Mouse (Mus musculus) hindbrain, postnatal 0 days (tissue): ENCODE data around the gene Degs1. TPM values are rescaled to one million over a fixed set of nuclear protein-coding genes. Genes with fewer than 3 reads are reported as not detected.
A peak's percentile ranks its signal among the peaks of the same experiment; 100 is the strongest.

Experiments used
- ATAC-seq: fragments of 200-750 bp; cut with Nextera tagmentation; 2 replicates; pipeline ENCODE4 v1.8.0; 2017; ENCODE audit warnings: mild to moderate bottlenecking, moderate TSS enrichment, moderate library complexity
- DNase-seq: peaks from one replicate; pipeline ENCODE4 v3.0.0-alpha.2; 2015; ENCODE audit warnings: low spot score
- H3K27ac ChIP-seq: fragments of 300-500 bp; sonication (generic); 2 replicates; pipeline ENCODE4 v1.5.1; 2014; ENCODE audit warnings: mild to moderate bottlenecking
- H3K27me3 ChIP-seq: fragments of 300-500 bp; sonication (generic); 2 replicates; pipeline ENCODE4 v1.6.1; 2014; ENCODE audit warnings: low read length, mixed read lengths; ENCODE audit not compliant: insufficient read depth
- H3K36me3 ChIP-seq: fragments of 300-500 bp; sonication (generic); 2 replicates; pipeline ENCODE4 v1.6.1; 2014; ENCODE audit warnings: low read length, mixed read lengths; ENCODE audit not compliant: insufficient read depth
- H3K4me1 ChIP-seq: fragments of 300-500 bp; sonication (generic); 2 replicates; pipeline ENCODE4 v1.6.1; 2014; ENCODE audit warnings: antibody characterized with exemption, low read length, mixed read lengths; ENCODE audit not compliant: insufficient read depth
- H3K4me2 ChIP-seq: fragments of 300-500 bp; sonication (generic); 2 replicates; pipeline ENCODE4 v1.6.1; 2014; ENCODE audit warnings: low read depth, mild to moderate bottlenecking, low read length, moderate library complexity, mixed read lengths
- H3K4me3 ChIP-seq: fragments of 300-500 bp; sonication (generic); 2 replicates; pipeline ENCODE4 v1.5.1; 2014; ENCODE audit warnings: low read length
- H3K9ac ChIP-seq: fragments of 300-500 bp; sonication (generic); replicated peaks from 2 replicates; pipeline ENCODE4 v1.6.1; 2014; ENCODE audit warnings: mild to moderate bottlenecking, low read length, moderate library complexity, mixed read lengths
- H3K9me3 ChIP-seq: fragments of 300-500 bp; sonication (generic); 2 replicates; pipeline ENCODE4 v1.6.1; 2016; ENCODE audit warnings: low read length, mixed read lengths
- CTCF ChIP-seq: IDR thresholded peaks from 2 replicates; pipeline ENCODE4 v1.5.1; 2016; ENCODE audit warnings: antibody characterized with exemption, control low read depth, low read depth
- WGBS: fragments of 180-500 bp; shearing (Covaris S2); extraction: QIAGEN DNeasy Blood & Tissue Kit; methylation state at CpG from one replicate; pipeline ENCODE4 v1.1.7; 2014; 5-methylcytosine and 5-hydroxymethylcytosine counted together
- polyA plus RNA-seq: library from polyadenylated mRNA; unstranded; fragments of >200 nt; fragmentation: Nextera tagmentation; extraction: Ambion mirVana; gene quantifications from 2 replicates; pipeline ENCODE4 v1.2.1, GENCODE M21; 2015
- total RNA-seq: library from RNA; depleted of rRNA; stranded (reverse); fragments of >200 nt; gene quantifications from 2 replicates; pipeline ENCODE4 v1.2.3, GENCODE M21; 2014; rRNA removed

Degs1 gene
- total RNA-seq (101 and 107 TPM in 2 replicates), polyA plus RNA-seq (134 and 135 TPM in 2 replicates)

- Histone ChIP-seq H3K27ac (peak within 1 kb of the TSS; percentile 90), H3K9me3 (no peaks in the 10 kb centered on the region), H3K9ac (peak within 1 kb of the TSS; percentile 91), H3K4me3 (peak within 1 kb of the TSS; percentile 88), H3K4me1 (peaks cover 15% of the 10 kb centered on the region), H3K27me3 (no peaks in the 10 kb centered on the region), H3K36me3 (no peaks in the 10 kb centered on the region), H3K4me2 (peak within 1 kb of the TSS; percentile 88)
- ATAC-seq (peak; percentile 93), DNase-seq (peak; percentile 93)
- under 1% methylated on average over 94 of the region's 94 CpGs for WGBS
- TF ChIP-seq CTCF, result no peak
Observed at GRCm38 (mm10) chr1:182282091-182283075, at the start of gene Degs1. Gene Degs1 (minus strand): TSS chr1:182282804.

GRCm38 (mm10) chr1:182325919-182326318, 43.3 kb upstream of the Degs1 start:
- 94% methylated on average over 1 of the region's 1 CpGs for WGBS
- H3K9me3 ChIP-seq, result no peaks in the 10 kb centered on the region
- ATAC-seq (no peak), DNase-seq (no peak)
- peaks cover 23% of the 10 kb centered on the region for H3K36me3 ChIP-seq
- TF ChIP-seq CTCF, result no peak
- no peaks in the 10 kb centered on the region for H3K27me3 ChIP-seq
- H3K9ac ChIP-seq, result no peak overlapping the region
- no peak overlapping the region for H3K4me3 ChIP-seq
- H3K27ac ChIP-seq, result no peak overlapping the region
- no peak overlapping the region for H3K4me2 ChIP-seq
- no peaks in the 10 kb centered on the region for H3K4me1 ChIP-seq

GRCm38 (mm10) chr1:182324552-182324951, 41.9 kb upstream of the Degs1 start:
- no peaks in the 10 kb centered on the region for H3K27me3 ChIP-seq
- H3K4me3 ChIP-seq, result no peak overlapping the region
- H3K27ac ChIP-seq, result no peak overlapping the region
- H3K9ac ChIP-seq, result no peak overlapping the region
- no peaks in the 10 kb centered on the region for H3K4me1 ChIP-seq
- no peak for DNase-seq
- peaks cover 25% of the 10 kb centered on the region for H3K36me3 ChIP-seq
- no peak for TF ChIP-seq CTCF
- WGBS, result 93% methylated on average over 7 of the region's 7 CpGs
- no peaks in the 10 kb centered on the region for H3K9me3 ChIP-seq
- no peak overlapping the region for H3K4me2 ChIP-seq
- ATAC-seq, result no peak

GRCm38 (mm10) chr1:182323139-182323538, 40.5 kb upstream of the Degs1 start:
- Histone ChIP-seq H3K4me3 (no peak overlapping the region), H3K36me3 (peaks cover 30% of the 10 kb centered on the region), H3K4me2 (no peak overlapping the region), H3K27ac (no peak overlapping the region), H3K9me3 (no peaks in the 10 kb centered on the region), H3K27me3 (no peaks in the 10 kb centered on the region), H3K4me1 (no peaks in the 10 kb centered on the region), H3K9ac (no peak overlapping the region)
- no peak for ATAC-seq
- 98% methylated on average over 3 of the region's 3 CpGs for WGBS
- DNase-seq, result no peak
- no peak for TF ChIP-seq CTCF

GRCm38 (mm10) chr1:182314201-182314600, 31.6 kb upstream of the Degs1 start:
- H3K27ac ChIP-seq, result no peak overlapping the region
- ATAC-seq, result no peak
- no peak for DNase-seq
- WGBS, result 96% methylated on average over 5 of the region's 5 CpGs
- H3K9ac ChIP-seq, result no peak overlapping the region
- no peak overlapping the region for H3K4me3 ChIP-seq
- no peak for TF ChIP-seq CTCF
- no peak overlapping the region for H3K4me2 ChIP-seq
- peaks cover 36% of the 10 kb centered on the region for H3K36me3 ChIP-seq
- no peaks in the 10 kb centered on the region for H3K27me3 ChIP-seq
- H3K9me3 ChIP-seq, result no peaks in the 10 kb centered on the region
- H3K4me1 ChIP-seq, result no peaks in the 10 kb centered on the region

- DNase-seq (no peak), ATAC-seq (no peak)
- Histone ChIP-seq H3K4me3 (no peak overlapping the region), H3K4me1 (no peaks in the 10 kb centered on the region), H3K9me3 (no peaks in the 10 kb centered on the region), H3K4me2 (no peak overlapping the region), H3K36me3 (peaks cover 30% of the 10 kb centered on the region), H3K27ac (no peak overlapping the region), H3K27me3 (no peaks in the 10 kb centered on the region), H3K9ac (no peak overlapping the region)
- 94% methylated on average over 8 of the region's 8 CpGs for WGBS
- TF ChIP-seq CTCF, result no peak
Observed at GRCm38 (mm10) chr1:182313181-182313580, 30.6 kb upstream of the Degs1 start.

GRCm38 (mm10) chr1:182311376-182311775, 28.8 kb upstream of the Degs1 start:
- DNase-seq (no peak), ATAC-seq (no peak)
- TF ChIP-seq CTCF, result peak; percentile 15; the same call in 1 of the 2 replicates
- Histone ChIP-seq H3K9me3 (no peaks in the 10 kb centered on the region), H3K4me3 (no peak overlapping the region), H3K36me3 (peaks cover 12% of the 10 kb centered on the region), H3K4me1 (no peaks in the 10 kb centered on the region), H3K4me2 (no peak overlapping the region), H3K27me3 (no peaks in the 10 kb centered on the region), H3K27ac (no peak overlapping the region), H3K9ac (no peak overlapping the region)
- WGBS, result 98% methylated on average over 5 of the region's 5 CpGs
